Mouse (Mus musculus) stomach, postnatal 0 days (tissue): ENCODE results near the gene Mien1.

Experiments used
- CTCF ChIP-seq: IDR thresholded peaks from 2 replicates; pipeline ENCODE4 v1.5.1; 2016; ENCODE audit warnings: antibody characterized with exemption, low read depth, mild to moderate bottlenecking, moderate library complexity
- EP300 ChIP-seq: optimal IDR thresholded peaks from 2 replicates; pipeline ENCODE3; 2016; ENCODE audit warnings: antibody characterized with exemption

DNA sequence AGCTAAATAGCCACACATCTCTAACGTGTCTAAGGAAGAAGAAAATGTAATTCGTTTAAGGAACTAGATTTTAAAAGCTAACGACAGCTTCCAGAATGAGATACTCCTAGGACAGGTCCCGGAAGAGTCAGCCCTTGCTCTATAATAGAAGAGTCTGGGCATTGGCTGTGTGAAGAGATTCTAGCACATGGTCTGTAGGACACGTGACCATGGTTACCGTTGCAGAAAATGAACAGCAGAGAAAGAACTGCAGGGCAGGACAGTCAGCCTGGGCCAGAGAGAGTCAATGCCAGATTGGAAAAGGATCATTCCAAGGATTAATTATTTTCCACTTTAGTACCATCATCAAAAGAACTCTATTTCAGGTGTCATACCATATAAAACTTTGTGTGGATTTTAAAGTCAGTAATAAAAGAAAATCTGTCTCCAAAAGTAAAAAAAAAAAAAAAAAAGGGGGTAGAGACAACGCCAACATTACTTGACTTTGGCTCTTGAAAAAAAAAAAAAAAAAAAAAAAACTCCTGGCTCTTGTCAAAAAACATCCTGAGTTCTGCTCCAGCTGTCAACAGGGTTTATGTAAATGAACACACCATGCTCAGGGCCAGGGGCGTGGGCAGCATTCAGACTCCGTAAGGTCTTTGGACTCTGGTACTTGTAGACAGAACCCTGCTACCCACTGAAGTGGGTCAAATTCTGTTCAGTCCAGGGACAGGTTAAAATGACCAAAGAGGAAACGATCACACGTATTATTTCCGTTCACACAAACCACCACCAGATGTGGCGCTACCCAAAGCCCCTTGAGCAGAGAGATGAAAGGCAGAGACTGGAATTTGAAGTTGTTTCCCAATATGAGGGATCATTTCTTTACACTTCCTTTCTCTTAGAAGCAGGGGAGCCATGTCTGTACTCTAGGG lies 40.5 kb upstream of the Mien1 start:
- TF ChIP-seq CTCF (no peak), EP300 (no peak)
